In the genomic region with DNA sequence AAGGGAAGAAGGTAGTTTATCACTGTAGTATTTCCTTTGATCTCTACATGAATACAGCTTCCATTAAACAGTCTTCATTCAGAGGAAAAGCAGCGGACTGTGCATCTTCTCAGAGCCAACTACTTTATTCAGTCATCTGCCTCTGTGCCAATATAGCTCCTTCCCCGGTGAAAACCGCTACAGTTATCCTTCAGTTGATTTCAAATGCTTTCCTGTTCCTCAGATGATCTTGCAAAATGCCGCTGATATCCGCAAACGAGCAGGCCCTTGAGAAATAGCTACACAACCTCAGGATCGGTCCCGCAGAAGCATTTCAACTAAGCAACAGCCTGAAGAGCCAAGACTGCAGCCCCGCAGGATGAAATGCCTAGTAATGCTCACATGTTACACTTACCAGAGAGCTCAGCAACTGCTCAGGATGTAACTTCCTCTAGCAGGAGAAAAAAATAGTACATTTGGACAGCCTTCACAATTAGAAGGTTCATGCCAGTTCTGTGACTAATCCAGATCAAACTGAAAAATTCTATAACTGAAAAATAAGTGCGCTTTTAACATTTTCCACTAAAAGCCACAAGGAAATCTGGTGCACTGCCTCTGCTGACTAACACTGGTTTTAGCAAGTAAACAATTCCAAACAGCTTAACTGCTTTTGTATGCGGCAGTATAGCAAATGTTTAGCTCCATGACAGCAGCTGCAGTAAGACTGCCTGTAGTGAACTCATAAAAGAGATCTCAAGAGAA, we compare ENCODE assay signal across 8 mouse cellular contexts. TPM values are rescaled to one million over a fixed set of nuclear protein-coding genes. Genes with fewer than 3 reads are reported as not detected.
A peak's percentile ranks its signal among the peaks of the same experiment; 100 is the strongest.
DNase-seq lines count a peak whose midpoint lies in the region; ATAC-seq lines count a peak whose summit lies in the region.

No protein-coding gene starts in this region.

- H3K27me3 ChIP-seq in embryonic facial prominence, embryonic 14.5 days (replicated peaks; ENCODE audit: control insufficient read depth, insufficient read depth, low read length) = no peaks in the 10 kb centered on the region
- H3K27me3 ChIP-seq in kidney, embryonic 16.5 days (ENCODE audit: insufficient read depth, low read length) = no peaks in the 10 kb centered on the region

- H3K4me2 ChIP-seq in embryonic facial prominence, embryonic 14.5 days (ENCODE audit: low read depth, low read length) = peak overlapping the region; percentile 59
- peak overlapping the region; percentile 39 for H3K4me2 ChIP-seq in kidney, embryonic 16.5 days (replicated peaks; ENCODE audit: low read depth, low read length)

- H3K4me1 ChIP-seq in embryonic facial prominence, embryonic 14.5 days (ENCODE audit: control insufficient read depth, insufficient read depth, low read length) = peaks cover 17% of the 10 kb centered on the region; the same call in 1 of the 2 replicates
- peaks cover 18% of the 10 kb centered on the region for H3K4me1 ChIP-seq in kidney, embryonic 16.5 days (ENCODE audit: insufficient read depth, low read length)

- 20% methylated on average over 11 of the region's 11 CpGs for WGBS in embryonic facial prominence, embryonic 14.5 days
- 29% methylated on average over 11 of the region's 11 CpGs for WGBS in kidney, embryonic 16.5 days

- H3K4me3 ChIP-seq in embryonic facial prominence, embryonic 14.5 days (ENCODE audit: low read depth, low read length) = peak overlapping the region; percentile 28
- peak overlapping the region; percentile 7 for H3K4me3 ChIP-seq in kidney, embryonic 16.5 days (ENCODE audit: low read length)

- H3K9ac ChIP-seq in embryonic facial prominence, embryonic 14.5 days (ENCODE audit: low read depth, low read length) = peak overlapping the region; percentile 58
- 0 out of 2 replicates have a peak overlapping the region, but pooled peaks have one; percentile 10 for H3K9ac ChIP-seq in kidney, embryonic 16.5 days (replicated peaks; ENCODE audit: low read length)

- H3K27ac ChIP-seq in embryonic facial prominence, embryonic 14.5 days (replicated peaks; ENCODE audit: low read depth, low read length) = peak overlapping the region; percentile 93
- H3K27ac ChIP-seq in kidney, embryonic 16.5 days (ENCODE audit: low read length) = peak overlapping the region; percentile 31

- no peaks in the 10 kb centered on the region for H3K36me3 ChIP-seq in embryonic facial prominence, embryonic 14.5 days (ENCODE audit: control insufficient read depth, insufficient read depth, low read length)
- H3K36me3 ChIP-seq in kidney, embryonic 16.5 days (ENCODE audit: insufficient read depth, low read length) = no peaks in the 10 kb centered on the region

- peak; percentile 51 for DNase-seq in CD4-positive, CD25-positive, alpha-beta regulatory T cell, adult 2 months (ENCODE audit: low read depth, low spot score)
- peak; percentile 23 to 36 for DNase-seq in adrenal gland, postnatal 36 days
- DNase-seq in embryonic facial prominence, embryonic 14.5 days (ENCODE audit: low spot score) = peak; percentile 79
- DNase-seq in heart, adult 9 months (ENCODE audit: low spot score in 2 of 2) = peak; percentile 46 to 62
- peak; percentile 43 for DNase-seq in liver
- DNase-seq in thymus, adult 18-20 months = peak; percentile 21 to 44

- ATAC-seq in embryonic facial prominence, embryonic 14.5 days (ENCODE audit: low read depth) = peak; percentile 76; the same call in 1 of the 2 replicates
- no peak for ATAC-seq in kidney, embryonic 16.5 days (ENCODE audit: low FRiP score, low TSS enrichment)
- peak; percentile 71 for ATAC-seq in monocyte, adult 5-6 weeks (replicated peaks; ENCODE audit: insufficient number of reproducible peaks, low FRiP score, low TSS enrichment, poor library complexity, severe bottlenecking)

- H3K9me3 ChIP-seq in embryonic facial prominence, embryonic 14.5 days (ENCODE audit: control insufficient read depth, low read length) = no peaks in the 10 kb centered on the region
- no peaks in the 10 kb centered on the region for H3K9me3 ChIP-seq in kidney, embryonic 16.5 days (ENCODE audit: low read length)

RNA-seq across cellular contexts. Expression of gene Ankrd28, which starts 49.0 kb away (rescaled TPM):
- total RNA-seq in adrenal gland, postnatal 36 days (2021) = 10 to 100 TPM; 17.0 to 27.0 TPM
- polyA plus RNA-seq in embryonic facial prominence, embryonic 14.5 days (2014; fragmentation: Nextera tagmentation; extraction: Ambion mirVana) = 11.9 and 13.2 TPM in 2 replicates
- polyA plus RNA-seq in kidney, embryonic 16.5 days (2015; fragmentation: Nextera tagmentation; extraction: Ambion mirVana) = 7.3 and 7.5 TPM in 2 replicates
- total RNA-seq in monocyte, adult 5-6 weeks (2017) = 6.5 to 17.1 TPM (median 9.9 TPM) in 3 replicates
